Mouse (Mus musculus) liver, embryonic 14.5 days (tissue): ENCODE measurements around the gene Olfr765. TPM values are rescaled to one million over a fixed set of nuclear protein-coding genes. Genes with fewer than 3 reads are reported as not detected.

Experiments used
- ATAC-seq: fragments of 200-750 bp; cut with Nextera tagmentation; 2 replicates; pipeline ENCODE4 v1.8.0; 2017; ENCODE audit warnings: moderate number of reproducible peaks, mild to moderate bottlenecking, moderate library complexity; ENCODE audit not compliant: insufficient read depth
- DNase-seq, 3 experiments: peaks; one replicate each; pipeline ENCODE4 v3.0.0-alpha.2; 2012 to 2013; ENCODE audit warnings: low read depth in 3 of 3, low spot score in 3 of 3
- H3K27ac ChIP-seq: fragments of 300-500 bp; sonication (generic); 2 replicates; pipeline ENCODE4 v1.5.1; 2014; ENCODE audit warnings: moderate library complexity, mild to moderate bottlenecking, control low read depth, inconsistent platforms
- H3K27me3 ChIP-seq: fragments of 300-500 bp; sonication (generic); 2 replicates; pipeline ENCODE4 v1.6.1; 2014; ENCODE audit warnings: mild to moderate bottlenecking, low read length, moderate library complexity; ENCODE audit not compliant: control insufficient read depth, insufficient read depth
- H3K36me3 ChIP-seq: fragments of 300-500 bp; sonication (generic); replicated peaks from 2 replicates; pipeline ENCODE4 v1.6.1; 2014; ENCODE audit warnings: low read depth; ENCODE audit not compliant: control insufficient read depth, insufficient read depth
- H3K4me1 ChIP-seq, 2 experiments: fragments of 200-500 bp in 1 of 2; fragments of 300-500 bp in 1 of 2; sonication (generic) in 1 of 2; replicated peaks; 2 replicates each; pipeline ENCODE4 v1.6.1; 2012 to 2014; ENCODE audit warnings: antibody characterized with exemption in 1 of 2, inconsistent platforms in 1 of 2, low read length in 1 of 2; ENCODE audit not compliant: control insufficient read depth in 2 of 2, insufficient read depth in 2 of 2
- H3K4me2 ChIP-seq: fragments of 300-500 bp; sonication (generic); 2 replicates; pipeline ENCODE4 v1.6.1; 2014; ENCODE audit warnings: low read depth, mild to moderate bottlenecking, control low read depth, moderate library complexity
- H3K4me3 ChIP-seq, 2 experiments: fragments of 200-500 bp in 1 of 2; fragments of 300-500 bp in 1 of 2; sonication (generic) in 1 of 2; 2 replicates each; pipeline ENCODE4 v1.5.1; 2012 to 2014; ENCODE audit warnings: low read depth in 2 of 2, low read length in 2 of 2, mild to moderate bottlenecking in 2 of 2, control low read depth in 1 of 2, inconsistent platforms in 1 of 2, moderate library complexity in 1 of 2; ENCODE audit not compliant: insufficient read depth in 1 of 2
- H3K9ac ChIP-seq: fragments of 300-500 bp; sonication (generic); replicated peaks from 2 replicates; pipeline ENCODE4 v1.6.1; 2014; ENCODE audit warnings: mild to moderate bottlenecking, control low read depth, moderate library complexity
- H3K9me3 ChIP-seq: fragments of 300-500 bp; sonication (generic); 2 replicates; pipeline ENCODE4 v1.6.1; 2016; ENCODE audit warnings: low read length, mixed read lengths; ENCODE audit not compliant: control insufficient read depth
- CTCF ChIP-seq: IDR thresholded peaks from 2 replicates; pipeline ENCODE4 v1.5.1; 2016; ENCODE audit warnings: antibody characterized with exemption, low read depth, control low read depth
- EP300 ChIP-seq: IDR thresholded peaks from 2 replicates; pipeline ENCODE4 v1.6.1; 2016; ENCODE audit warnings: antibody characterized with exemption, low read depth
- WGBS: fragments of 180-500 bp; shearing (Covaris S2); extraction: QIAGEN DNeasy Blood & Tissue Kit; methylation state at CpG from one replicate; pipeline ENCODE4 v1.1.7; 2014; ENCODE audit not compliant: insufficient replicate concordance; 5-methylcytosine and 5-hydroxymethylcytosine counted together
- polyA plus RNA-seq, 2 experiments: library from polyadenylated mRNA; depleted of rRNA in 1 of 2; stranded (reverse) in 1 of 2; unstranded in 1 of 2; fragments of >200 nt; fragmentation: Nextera tagmentation in 1 of 2; extraction: Ambion mirVana in 1 of 2; gene quantifications; 2 replicates each; pipeline versions ENCODE4 v1.2.1 to v1.2.3; 2012 to 2014

The Olfr765 gene
- polyA plus RNA-seq, 2 experiments: not detected

GRCm38 (mm10) chr10:129010288-129010841 is 39.4 kb downstream of the Olfr765 start, which contains the start of gene Olfr763:
Gene Olfr763, plus strand, starts transcription at chr10:129010791.
- Histone ChIP-seq H3K4me3 (no peak within 1 kb of the TSS), H3K4me1 (no peaks in the 10 kb centered on the region), H3K9ac (no peak within 1 kb of the TSS), H3K4me2 (no peak within 1 kb of the TSS), H3K27me3 (no peaks in the 10 kb centered on the region), H3K36me3 (no peaks in the 10 kb centered on the region), H3K9me3 (no peaks in the 10 kb centered on the region), H3K27ac (no peak within 1 kb of the TSS)
- ATAC-seq (no peak), DNase-seq (no peak)
- no peak for TF ChIP-seq EP300
- WGBS: 49% methylated on average over 2 of the region's 2 CpGs

- Histone ChIP-seq H3K9me3 (no peaks in the 10 kb centered on the region), H3K9ac (no peak overlapping the region), H3K27ac (no peak overlapping the region), H3K4me2 (no peak overlapping the region), H3K4me3 (no peak overlapping the region), H3K36me3 (no peaks in the 10 kb centered on the region), H3K4me1 (no peaks in the 10 kb centered on the region), H3K27me3 (no peaks in the 10 kb centered on the region)
- TF ChIP-seq EP300 (no peak), CTCF (no peak)
- ATAC-seq (no peak), DNase-seq (no peak)
- 64% methylated on average over 14 of the region's 14 CpGs for WGBS
Observed at GRCm38 (mm10) chr10:129004032-129004920, 45.5 kb downstream of the Olfr765 start.

GRCm38 (mm10) chr10:128996523-128997040 is 53.2 kb downstream of the Olfr765 start:
- DNase-seq (no peak), ATAC-seq (peak; percentile 18; the same call in 1 of the 2 replicates)
- no peaks in the 10 kb centered on the region for H3K27me3 ChIP-seq
- WGBS: 48% methylated on average over 4 of the region's 4 CpGs
- no peaks in the 10 kb centered on the region for H3K9me3 ChIP-seq
- no peak overlapping the region for H3K4me2 ChIP-seq
- H3K4me3 ChIP-seq: no peak overlapping the region
- no peaks in the 10 kb centered on the region for H3K4me1 ChIP-seq
- H3K36me3 ChIP-seq: no peaks in the 10 kb centered on the region
- H3K27ac ChIP-seq: no peak overlapping the region
- no peak overlapping the region for H3K9ac ChIP-seq
- TF ChIP-seq EP300: no peak
- TF ChIP-seq CTCF: no peak

GRCm38 (mm10) chr10:128995796-128996195 is 54.0 kb downstream of the Olfr765 start:
- Histone ChIP-seq H3K27me3 (no peaks in the 10 kb centered on the region), H3K9ac (no peak overlapping the region), H3K9me3 (no peaks in the 10 kb centered on the region), H3K4me2 (no peak overlapping the region), H3K27ac (no peak overlapping the region), H3K4me1 (no peaks in the 10 kb centered on the region), H3K36me3 (no peaks in the 10 kb centered on the region), H3K4me3 (no peak overlapping the region)
- no peak for ATAC-seq
- WGBS: 63% methylated on average over 1 of the region's 1 CpGs
- DNase-seq: no peak
- TF ChIP-seq CTCF (no peak), EP300 (no peak)

Other genes with a start within 250 kb of the Olfr765 start
- 4.2 and 6.0 TPM in 2 replicates for gene Dnajc14, start 245.9 kb downstream of the Olfr765 start, polyA plus RNA-seq (2012; rRNA removed)
- gene Dnajc14, start 245.9 kb downstream of the Olfr765 start, polyA plus RNA-seq (2014; fragmentation: Nextera tagmentation; extraction: Ambion mirVana): 10.7 and 12.3 TPM in 2 replicates
- 2.1 and 2.9 TPM in 2 replicates for gene Tmem198b, start 245.6 kb downstream of the Olfr765 start, polyA plus RNA-seq (2012; rRNA removed)
- gene Tmem198b, start 245.6 kb downstream of the Olfr765 start, polyA plus RNA-seq (2014; fragmentation: Nextera tagmentation; extraction: Ambion mirVana): 0.99 and 1.5 TPM in 2 replicates
- gene Sarnp, start 232.7 kb downstream of the Olfr765 start, polyA plus RNA-seq (2012; rRNA removed): 27.1 and 61.2 TPM in 2 replicates
- gene Sarnp, start 232.7 kb downstream of the Olfr765 start, polyA plus RNA-seq (2014; fragmentation: Nextera tagmentation; extraction: Ambion mirVana): 122 and 125 TPM in 2 replicates
- gene Ormdl2, start 228.4 kb downstream of the Olfr765 start, polyA plus RNA-seq (2012; rRNA removed): 43.1 and 47.8 TPM in 2 replicates
- 80.5 and 83.5 TPM in 2 replicates for gene Ormdl2, start 228.4 kb downstream of the Olfr765 start, polyA plus RNA-seq (2014; fragmentation: Nextera tagmentation; extraction: Ambion mirVana)
- gene Gdf11, start 158.3 kb downstream of the Olfr765 start, polyA plus RNA-seq (2012; rRNA removed): 0.32 and 0.36 TPM in 2 replicates
- gene Gdf11, start 158.3 kb downstream of the Olfr765 start, polyA plus RNA-seq (2014; fragmentation: Nextera tagmentation; extraction: Ambion mirVana): 0.16 and 0.23 TPM in 2 replicates
- 22.5 and 29.6 TPM in 2 replicates for gene Cd63, start 149.0 kb downstream of the Olfr765 start, polyA plus RNA-seq (2012; rRNA removed)
- gene Cd63, start 149.0 kb downstream of the Olfr765 start, polyA plus RNA-seq (2014; fragmentation: Nextera tagmentation; extraction: Ambion mirVana): 73.0 and 85.0 TPM in 2 replicates
- 12.1 and 12.3 TPM in 2 replicates for gene Rdh5, start 127.1 kb downstream of the Olfr765 start, polyA plus RNA-seq (2012; rRNA removed)
- gene Rdh5, start 127.1 kb downstream of the Olfr765 start, polyA plus RNA-seq (2014; fragmentation: Nextera tagmentation; extraction: Ambion mirVana): 13.6 and 15.8 TPM in 2 replicates
- 67.2 and 95.9 TPM in 2 replicates for gene Bloc1s1, start 126.0 kb downstream of the Olfr765 start, polyA plus RNA-seq (2012; rRNA removed)
- gene Bloc1s1, start 126.0 kb downstream of the Olfr765 start, polyA plus RNA-seq (2014; fragmentation: Nextera tagmentation; extraction: Ambion mirVana): 99.2 and 99.8 TPM in 2 replicates
- gene Itga7, start 116.2 kb downstream of the Olfr765 start, polyA plus RNA-seq (2012; rRNA removed): 0.09 and 0.19 TPM in 2 replicates
- gene Itga7, start 116.2 kb downstream of the Olfr765 start, polyA plus RNA-seq (2014; fragmentation: Nextera tagmentation; extraction: Ambion mirVana): 0.04 and 0.15 TPM in 2 replicates
- gene Mettl7b, start 89.0 kb downstream of the Olfr765 start, polyA plus RNA-seq (2012; rRNA removed): not detected in 2 replicates
- gene Mettl7b, start 89.0 kb downstream of the Olfr765 start, polyA plus RNA-seq (2014; fragmentation: Nextera tagmentation; extraction: Ambion mirVana): not detected in 2 replicates
- gene Olfr9, start 60.6 kb downstream of the Olfr765 start, polyA plus RNA-seq (2012; rRNA removed): not detected in 2 replicates
- gene Olfr9, start 60.6 kb downstream of the Olfr765 start, polyA plus RNA-seq (2014; fragmentation: Nextera tagmentation; extraction: Ambion mirVana): not detected in 2 replicates
- gene Olfr763, start 39.2 kb downstream of the Olfr765 start, polyA plus RNA-seq (2012; rRNA removed): not detected in 2 replicates
- gene Olfr763, start 39.2 kb downstream of the Olfr765 start, polyA plus RNA-seq (2014; fragmentation: Nextera tagmentation; extraction: Ambion mirVana): not detected in 2 replicates
- not detected in 2 replicates for gene Olfr764-ps1, start 10.1 kb downstream of the Olfr765 start, polyA plus RNA-seq (2012; rRNA removed)
- gene Olfr764-ps1, start 10.1 kb downstream of the Olfr765 start, polyA plus RNA-seq (2014; fragmentation: Nextera tagmentation; extraction: Ambion mirVana): not detected in 2 replicates
- gene Olfr766-ps1, start 19.0 kb upstream of the Olfr765 start, polyA plus RNA-seq (2012; rRNA removed): not detected in 2 replicates
- gene Olfr766-ps1, start 19.0 kb upstream of the Olfr765 start, polyA plus RNA-seq (2014; fragmentation: Nextera tagmentation; extraction: Ambion mirVana): not detected in 2 replicates
- gene Olfr767, start 32.9 kb upstream of the Olfr765 start, polyA plus RNA-seq (2012; rRNA removed): not detected in 2 replicates
- not detected in 2 replicates for gene Olfr767, start 32.9 kb upstream of the Olfr765 start, polyA plus RNA-seq (2014; fragmentation: Nextera tagmentation; extraction: Ambion mirVana)
- not detected in 2 replicates for gene Olfr768, start 49.4 kb upstream of the Olfr765 start, polyA plus RNA-seq (2012; rRNA removed)
- not detected in 2 replicates for gene Olfr768, start 49.4 kb upstream of the Olfr765 start, polyA plus RNA-seq (2014; fragmentation: Nextera tagmentation; extraction: Ambion mirVana)
- gene Olfr769, start 67.9 kb upstream of the Olfr765 start, polyA plus RNA-seq (2012; rRNA removed): not detected in 2 replicates
- not detected in 2 replicates for gene Olfr769, start 67.9 kb upstream of the Olfr765 start, polyA plus RNA-seq (2014; fragmentation: Nextera tagmentation; extraction: Ambion mirVana)
- not detected in 2 replicates for gene Olfr770, start 89.0 kb upstream of the Olfr765 start, polyA plus RNA-seq (2012; rRNA removed)
- gene Olfr770, start 89.0 kb upstream of the Olfr765 start, polyA plus RNA-seq (2014; fragmentation: Nextera tagmentation; extraction: Ambion mirVana): not detected in 2 replicates
- gene Olfr771, start 114.8 kb upstream of the Olfr765 start, polyA plus RNA-seq (2012; rRNA removed): not detected in 2 replicates
- gene Olfr771, start 114.8 kb upstream of the Olfr765 start, polyA plus RNA-seq (2014; fragmentation: Nextera tagmentation; extraction: Ambion mirVana): not detected in 2 replicates
- not detected in 2 replicates for gene Olfr772, start 127.9 kb upstream of the Olfr765 start, polyA plus RNA-seq (2012; rRNA removed)
- not detected in 2 replicates for gene Olfr772, start 127.9 kb upstream of the Olfr765 start, polyA plus RNA-seq (2014; fragmentation: Nextera tagmentation; extraction: Ambion mirVana)
- not detected in 2 replicates for gene Olfr773, start 137.4 kb upstream of the Olfr765 start, polyA plus RNA-seq (2012; rRNA removed)
- not detected in 2 replicates for gene Olfr773, start 137.4 kb upstream of the Olfr765 start, polyA plus RNA-seq (2014; fragmentation: Nextera tagmentation; extraction: Ambion mirVana)
- gene Olfr774, start 186.2 kb upstream of the Olfr765 start, polyA plus RNA-seq (2012; rRNA removed): not detected in 2 replicates
- gene Olfr774, start 186.2 kb upstream of the Olfr765 start, polyA plus RNA-seq (2014; fragmentation: Nextera tagmentation; extraction: Ambion mirVana): not detected in 2 replicates
- gene Olfr775, start 198.4 kb upstream of the Olfr765 start, polyA plus RNA-seq (2012; rRNA removed): not detected in 2 replicates
- not detected in 2 replicates for gene Olfr775, start 198.4 kb upstream of the Olfr765 start, polyA plus RNA-seq (2014; fragmentation: Nextera tagmentation; extraction: Ambion mirVana)
- gene Olfr776, start 209.1 kb upstream of the Olfr765 start, polyA plus RNA-seq (2012; rRNA removed): not detected in 2 replicates
- not detected in 2 replicates for gene Olfr776, start 209.1 kb upstream of the Olfr765 start, polyA plus RNA-seq (2014; fragmentation: Nextera tagmentation; extraction: Ambion mirVana)
- not detected in 2 replicates for gene Olfr777, start 221.5 kb upstream of the Olfr765 start, polyA plus RNA-seq (2012; rRNA removed)
- not detected in 2 replicates for gene Olfr777, start 221.5 kb upstream of the Olfr765 start, polyA plus RNA-seq (2014; fragmentation: Nextera tagmentation; extraction: Ambion mirVana)